Mouse (Mus musculus): Measurements from ENCODE around the gene Spry1. TPM values are rescaled to one million over a fixed set of nuclear protein-coding genes. Genes with fewer than 3 reads are reported as not detected.
"Not testable (repeated sequence)": the region's sequence is repeated elsewhere in the genome, so short reads cannot be mapped to it uniquely, and the experiment has no call there.

Gene Spry1
- total RNA-seq (2021): 10 to 100 TPM in 1 of 2 experiments, 1 to 10 TPM in 1; 9.7 to 11.0 TPM
- long read RNA-seq, experiment 1, transcript Spry1-203 (3 exons, 2,451 nt): major isoform, 11 of 29 reads
- long read RNA-seq, experiment 1, transcript Spry1-201 (3 exons, 2,481 nt): minor isoform, 8 of 29 reads
- long read RNA-seq, experiment 1, partial matches to known transcripts: 0 of 29 reads
- long read RNA-seq, experiment 1, other reads (novel, unspliced or antisense): 7 of 29 reads
- long read RNA-seq, experiment 2, transcript Spry1-201 (3 exons, 2,481 nt): major isoform, 5 of 10 reads
- long read RNA-seq, experiment 2, partial matches to known transcripts: 0 of 10 reads
- long read RNA-seq, experiment 2, other reads (novel, unspliced or antisense): 1 of 10 reads

GRCm38 (mm10) chr3:37639690-37640089 lies at the start of gene Spry1:
Spry1 (plus strand) TSS chr3:37639947.
- Histone ChIP-seq H3K4me3 (peak within 1 kb of the TSS; percentile 97), H3K27ac (peak within 1 kb of the TSS; percentile 89)
- intact Hi-C loops (cut with DNase I): loop anchor here (1.0 to 5.0 kb wide), 8 partner anchors 47 to 563 kb away; partner anchors contain the start of gene Gm5148
- no peak; the same call in 1 of the 2 replicates for TF ChIP-seq CTCF (IDR thresholded peaks at IDR 0.05)
- DNase-seq (ENCODE audit: extremely low spot score in 1 of 2, low spot score in 2 of 2): peak; percentile 96 to 99

GRCm38 (mm10) chr3:37595721-37596120 lies 44.0 kb upstream of the Spry1 start:
- Histone ChIP-seq H3K4me3 (no peak overlapping the region), H3K27ac (no peak overlapping the region)
- intact Hi-C loops (cut with DNase I): no loop called here
- DNase-seq (ENCODE audit: extremely low spot score in 1 of 2, low spot score in 2 of 2): no peak
- TF ChIP-seq CTCF (IDR thresholded peaks at IDR 0.05): no peak

- no peak for DNase-seq (ENCODE audit: extremely low spot score in 1 of 2, low spot score in 2 of 2)
- intact Hi-C loops (cut with DNase I): no loop called here
- TF ChIP-seq CTCF (IDR thresholded peaks at IDR 0.05): no peak
- Histone ChIP-seq H3K27ac (no peak overlapping the region), H3K4me3 (no peak overlapping the region)
These were observed 43.2 kb upstream of the Spry1 start for GRCm38 (mm10) chr3:37596519-37596918.

GRCm38 (mm10) chr3:37597200-37597599 lies 42.5 kb upstream of the Spry1 start:
- TF ChIP-seq CTCF (IDR thresholded peaks at IDR 0.05): no peak
- H3K27ac ChIP-seq: no peak overlapping the region
- DNase-seq (ENCODE audit: extremely low spot score in 1 of 2, low spot score in 2 of 2): no peak
- H3K4me3 ChIP-seq: no peak overlapping the region
- intact Hi-C loops (cut with DNase I): no loop called here

- intact Hi-C loops (cut with DNase I); H3K27ac ChIP-seq: not testable (repeated sequence)
These were observed 40.1 kb upstream of the Spry1 start for GRCm38 (mm10) chr3:37599641-37600040.

GRCm38 (mm10) chr3:37602356-37602755 lies 37.4 kb upstream of the Spry1 start:
- H3K27ac ChIP-seq: no peak overlapping the region
- DNase-seq (ENCODE audit: extremely low spot score in 1 of 2, low spot score in 2 of 2): no peak
- intact Hi-C loops (cut with DNase I): no loop called here
- TF ChIP-seq CTCF (IDR thresholded peaks at IDR 0.05): no peak
- H3K4me3 ChIP-seq: no peak overlapping the region

More at GRCm38 (mm10) chr3:37599641-37600040, 40.1 kb upstream of the Spry1 start:
- not testable (repeated sequence) for H3K4me3 ChIP-seq; DNase-seq (ENCODE audit: extremely low spot score in 1 of 2, low spot score in 2 of 2)

- Histone ChIP-seq H3K4me3 (no peak overlapping the region), H3K27ac (no peak overlapping the region)
- no peak for TF ChIP-seq CTCF (IDR thresholded peaks at IDR 0.05)
- DNase-seq (ENCODE audit: extremely low spot score in 1 of 2, low spot score in 2 of 2): no peak
- intact Hi-C loops (cut with DNase I): no loop called here
These were observed 36.9 kb upstream of the Spry1 start for GRCm38 (mm10) chr3:37602890-37603289.

- Histone ChIP-seq H3K4me3 (no peak overlapping the region), H3K27ac (no peak overlapping the region)
- intact Hi-C loops (cut with DNase I): no loop called here
- no peak for DNase-seq (ENCODE audit: extremely low spot score in 1 of 2, low spot score in 2 of 2)
- no peak for TF ChIP-seq CTCF (IDR thresholded peaks at IDR 0.05)
These were observed 36.2 kb upstream of the Spry1 start for GRCm38 (mm10) chr3:37603541-37603940.

GRCm38 (mm10) chr3:37604976-37605875 lies 34.5 kb upstream of the Spry1 start:
- no peak for TF ChIP-seq CTCF (IDR thresholded peaks at IDR 0.05)
- DNase-seq (ENCODE audit: extremely low spot score in 1 of 2, low spot score in 2 of 2): no peak
- no peak overlapping the region for H3K27ac ChIP-seq
- no peak overlapping the region for H3K4me3 ChIP-seq
- intact Hi-C loops (cut with DNase I): no loop called here

- intact Hi-C loops (cut with DNase I): no loop called here
- Histone ChIP-seq H3K27ac (no peak overlapping the region), H3K4me3 (no peak overlapping the region)
- no peak for TF ChIP-seq CTCF (IDR thresholded peaks at IDR 0.05)
- DNase-seq (ENCODE audit: extremely low spot score in 1 of 2, low spot score in 2 of 2): no peak
These were observed 33.9 kb upstream of the Spry1 start for GRCm38 (mm10) chr3:37605876-37606238.

GRCm38 (mm10) chr3:37608926-37609325 lies 30.8 kb upstream of the Spry1 start:
- no peak for DNase-seq (ENCODE audit: extremely low spot score in 1 of 2, low spot score in 2 of 2)
- TF ChIP-seq CTCF (IDR thresholded peaks at IDR 0.05): peak; percentile 28
- Histone ChIP-seq H3K27ac (no peak overlapping the region), H3K4me3 (no peak overlapping the region)
- intact Hi-C loops (cut with DNase I): no loop called here

- DNase-seq (ENCODE audit: extremely low spot score in 1 of 2, low spot score in 2 of 2): no peak
- TF ChIP-seq CTCF (IDR thresholded peaks at IDR 0.05): no peak
- no peak overlapping the region for H3K4me3 ChIP-seq
- intact Hi-C loops (cut with DNase I): no loop called here
- no peak overlapping the region for H3K27ac ChIP-seq
These were observed 29.1 kb upstream of the Spry1 start for GRCm38 (mm10) chr3:37610670-37611069.
